Mouse (Mus musculus) R1 (cell line): ENCODE measurements at regions not wholly inside any gene's neighbourhood (a gene's known extent, or its start where the extent isn't known, plus 50 kb on each side); places are given as distances from the start of the nearest gene placed in this dataset.

ENCODE experiments used
- DNase-seq: peaks from one replicate; pipeline ENCODE4 v3.0.0-alpha.2; 2018; ENCODE audit warnings: low read depth, low spot score

DNA sequence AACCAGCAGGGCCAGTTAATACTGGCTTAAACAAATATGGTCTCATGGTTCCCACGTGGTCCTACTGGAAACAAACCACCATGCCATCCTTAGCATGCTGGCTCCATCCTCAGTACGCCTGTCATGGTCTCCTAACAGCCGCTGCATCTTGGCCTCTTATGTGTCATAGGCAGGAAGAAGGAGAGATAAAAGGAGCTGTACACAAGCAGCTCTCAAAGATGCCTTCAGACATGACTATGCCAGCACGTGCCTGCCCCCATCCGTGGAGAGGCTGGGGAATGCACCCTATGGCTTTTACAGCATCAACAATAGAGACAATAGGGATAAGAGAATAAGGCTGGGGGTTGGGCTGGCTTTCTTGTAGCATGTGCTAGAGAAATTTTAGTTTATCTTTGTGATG lies 171.0 kb upstream of the Stt3b start:
- DNase-seq, result no peak

DNA sequence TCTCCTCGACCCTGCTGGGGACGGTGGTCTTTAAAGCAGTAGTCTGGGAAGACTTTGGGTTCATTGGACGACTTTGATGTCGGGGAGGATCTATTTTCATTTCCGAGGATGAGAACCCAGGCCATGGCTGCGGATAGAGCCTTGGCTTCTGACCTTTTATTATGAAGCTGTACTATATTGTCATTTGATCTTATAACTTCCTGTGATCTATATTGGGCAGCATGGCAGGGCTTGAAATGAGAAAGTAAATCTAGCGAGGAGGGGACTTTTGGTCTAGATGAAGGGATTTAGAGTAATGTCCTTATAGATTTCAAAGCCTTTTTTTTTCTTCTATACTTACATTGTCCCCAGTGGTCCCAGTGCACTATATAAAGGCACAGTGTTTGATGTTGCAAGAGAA lies 172.8 kb upstream of the Stt3b start:
- DNase-seq, result no peak

DNA sequence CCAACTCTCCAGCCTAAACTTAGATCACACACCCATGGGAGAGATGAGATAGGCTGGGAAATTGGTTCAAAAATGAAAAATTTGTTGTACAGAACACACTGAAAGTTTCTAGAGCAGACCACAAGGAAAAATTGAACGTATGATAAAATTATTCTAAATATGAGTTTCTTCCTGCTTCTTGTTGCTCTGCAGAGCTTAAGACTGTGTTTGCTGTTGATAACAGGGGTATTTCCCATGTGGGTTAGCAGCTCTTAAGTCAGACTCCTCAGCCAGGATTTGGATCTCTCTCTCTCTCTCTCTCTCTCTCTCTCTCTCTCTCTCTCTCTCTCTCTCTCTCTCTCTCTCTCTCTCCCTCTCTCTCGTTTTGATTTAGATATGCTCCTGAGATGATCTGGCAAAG lies 173.5 kb upstream of the Stt3b start:
- DNase-seq, result no peak

DNA sequence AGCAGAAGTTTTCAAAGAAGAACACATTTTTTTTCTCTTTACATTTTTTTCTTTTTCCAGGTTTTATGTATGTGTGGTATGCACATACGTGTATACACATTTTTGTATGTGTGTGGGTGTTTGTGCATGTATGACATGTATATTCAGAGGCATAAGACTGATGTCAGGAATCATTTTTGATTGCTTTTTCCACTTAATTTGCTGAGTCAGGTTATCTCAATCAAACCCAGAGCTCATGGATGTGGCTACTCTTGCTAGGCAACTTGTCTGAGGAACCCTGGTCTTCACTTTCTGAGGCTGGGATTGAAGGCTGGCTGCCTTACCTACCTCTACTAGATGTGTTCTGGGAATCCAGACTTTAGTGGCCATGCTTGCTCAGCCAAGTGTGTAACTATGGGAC lies 174.2 kb upstream of the Stt3b start:
- DNase-seq, result no peak

DNA sequence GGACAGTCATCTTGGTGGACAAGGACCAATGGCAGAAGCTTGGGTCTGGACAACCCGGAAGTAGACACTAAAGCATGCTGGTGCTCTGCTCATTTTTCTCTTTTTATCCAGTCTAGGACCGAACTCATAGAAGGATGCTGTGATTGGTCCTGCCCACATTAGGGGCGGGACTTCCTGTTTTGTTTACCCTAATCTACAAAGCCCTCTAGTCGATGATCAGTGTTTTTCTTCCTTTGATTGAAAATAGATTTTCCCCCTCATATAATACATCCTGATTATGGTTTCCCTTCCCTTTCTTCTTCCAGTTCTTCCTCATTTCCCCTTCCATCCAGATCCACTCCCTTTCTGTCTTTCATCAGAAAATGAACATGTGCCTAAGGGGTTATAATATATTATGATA lies 175.0 kb upstream of the Stt3b start:
- DNase-seq, result no peak

DNA sequence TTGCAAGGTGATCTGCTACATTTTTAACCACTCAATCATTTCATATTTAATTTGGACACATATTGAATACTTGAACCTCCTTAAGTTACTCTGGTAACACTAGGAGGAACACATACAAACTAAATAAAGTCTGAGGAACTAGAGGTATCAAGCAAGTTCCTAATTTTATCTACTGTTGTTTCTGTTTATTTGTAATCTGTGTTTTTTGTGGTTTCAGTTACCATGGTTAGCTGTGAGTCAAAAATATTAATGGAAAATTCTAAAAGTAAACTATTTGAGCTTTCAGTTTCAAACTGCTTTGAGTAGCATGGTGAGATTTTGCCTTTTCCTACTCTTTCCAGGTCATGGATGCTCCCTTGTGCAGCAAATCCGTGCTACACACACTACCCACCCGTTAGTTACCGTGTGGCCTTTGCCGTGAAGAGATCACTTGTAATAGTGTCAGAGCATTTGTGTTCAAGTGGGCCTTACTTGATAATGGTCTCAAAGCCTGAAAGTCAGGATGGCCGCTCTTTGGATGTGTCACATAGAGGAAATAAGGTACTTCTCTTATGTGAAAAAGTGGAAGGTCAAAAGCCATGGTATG lies 177.0 kb upstream of the Stt3b start:
- no peak for DNase-seq

DNA sequence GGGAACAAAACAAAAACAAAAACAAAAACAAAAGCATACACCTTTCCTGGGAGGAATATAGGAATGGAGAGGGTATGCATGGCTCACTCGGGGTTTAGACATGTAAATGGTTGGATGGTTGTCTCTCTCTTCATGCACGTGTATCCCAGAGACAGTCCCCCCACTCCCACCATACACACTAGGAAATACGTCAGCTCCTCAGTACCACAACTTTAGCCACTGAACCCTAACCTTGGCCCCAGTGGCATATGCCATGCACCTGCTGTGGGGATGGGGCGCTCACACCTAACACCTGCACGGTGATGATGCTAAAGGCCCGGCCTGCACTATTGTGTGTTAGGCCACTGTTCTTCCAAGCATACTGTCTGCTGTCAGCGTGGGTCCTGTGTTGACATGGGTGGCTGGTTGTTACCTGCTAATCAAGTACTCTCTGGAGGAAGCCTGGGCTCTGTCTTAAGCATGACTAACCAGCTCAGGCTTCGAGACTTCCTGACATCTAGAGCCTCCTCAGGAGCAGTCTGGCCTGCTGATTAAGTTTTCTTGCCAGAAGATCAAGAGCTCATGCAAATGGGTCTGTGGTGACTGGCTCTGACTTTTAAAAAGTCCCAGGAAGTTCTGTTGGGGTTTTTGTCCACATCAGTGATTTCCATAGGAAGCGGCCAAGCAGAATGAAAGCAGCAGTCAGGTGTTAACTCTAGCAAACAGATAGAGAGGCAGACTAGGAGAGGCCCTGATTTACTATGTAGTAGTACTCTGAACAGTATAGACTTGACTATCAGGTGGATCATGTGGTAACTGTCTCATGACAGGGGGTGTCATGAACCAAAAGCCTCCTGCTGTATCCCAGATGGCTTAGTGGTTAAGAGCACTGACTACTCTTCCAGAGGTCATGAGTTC lies 178.9 kb upstream of the Stt3b start:
- no peak for DNase-seq

DNA sequence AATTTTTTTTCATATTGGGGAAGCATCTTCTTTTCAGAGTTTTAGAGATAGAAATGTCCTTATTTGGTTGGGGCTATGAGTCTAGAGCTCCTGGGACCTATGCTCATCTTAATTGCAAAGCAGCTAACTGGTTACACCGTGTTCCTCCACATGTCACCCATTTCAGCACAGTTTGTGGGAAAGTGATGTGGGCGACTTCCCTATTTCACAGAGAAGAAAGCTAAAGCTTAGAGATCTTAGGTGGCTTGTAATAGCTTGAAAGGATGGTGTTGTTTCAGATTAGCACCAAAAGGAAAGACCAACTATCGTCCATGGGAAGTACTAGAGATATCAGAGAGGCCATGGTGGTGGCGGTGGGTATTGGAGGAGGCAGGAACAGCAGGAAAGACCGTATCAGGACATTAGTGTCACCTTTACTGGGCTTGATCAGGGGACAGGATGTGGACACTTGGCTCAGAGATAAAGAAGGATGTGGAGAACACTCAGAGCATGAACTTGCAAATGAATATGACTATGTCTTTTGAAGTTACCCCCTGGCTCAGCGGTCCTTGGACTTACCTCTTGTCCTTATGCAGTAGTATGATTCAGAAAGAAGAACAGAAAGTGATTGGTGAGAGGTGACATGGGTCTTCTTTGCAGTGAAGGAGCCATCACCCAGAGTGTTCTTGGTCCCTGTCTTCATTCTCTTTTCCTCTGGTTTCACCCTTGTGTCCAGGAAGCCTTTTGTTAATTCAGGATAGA lies 182.4 kb upstream of the Stt3b start:
- no peak for DNase-seq

DNA sequence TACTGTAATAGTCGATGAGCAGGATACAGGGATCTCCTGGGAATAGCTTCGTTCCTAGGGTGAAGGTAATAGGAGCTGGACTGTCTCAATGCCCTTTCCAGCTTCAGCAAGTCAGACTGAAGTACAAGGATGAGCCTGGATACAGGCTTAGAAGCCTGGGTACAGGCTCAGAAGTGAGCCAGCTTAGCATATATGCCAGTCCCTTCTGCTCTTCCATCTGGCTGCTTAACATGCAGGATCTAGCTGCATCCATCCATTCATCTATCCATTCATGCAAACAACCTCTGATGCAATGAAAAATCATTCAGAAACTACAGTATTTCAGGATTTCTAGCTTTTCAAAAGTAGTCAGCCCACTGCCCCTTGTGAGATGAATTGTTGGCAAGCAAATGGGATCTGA lies 183.5 kb upstream of the Stt3b start:
- no peak for DNase-seq

DNA sequence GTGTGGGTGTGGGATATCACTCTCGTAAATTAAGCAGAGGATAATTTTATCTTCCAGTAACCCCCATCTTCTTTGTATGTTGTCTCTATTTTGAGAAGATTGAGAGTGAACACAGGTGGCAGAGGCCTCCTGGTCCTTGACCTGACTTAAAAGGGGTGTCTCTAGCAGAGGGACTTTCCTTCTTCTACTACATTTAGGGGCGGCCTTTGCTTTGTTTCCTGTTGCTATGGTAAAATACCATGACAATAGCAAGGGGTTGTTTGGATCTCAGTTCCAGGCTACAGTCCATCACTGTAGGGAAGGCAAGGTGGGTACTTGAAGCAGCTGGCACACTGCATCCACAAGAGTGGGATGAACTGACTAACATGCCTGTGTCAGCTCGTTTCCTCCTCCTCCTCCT lies 189.3 kb upstream of the Stt3b start:
- peak; percentile 20 for DNase-seq

DNA sequence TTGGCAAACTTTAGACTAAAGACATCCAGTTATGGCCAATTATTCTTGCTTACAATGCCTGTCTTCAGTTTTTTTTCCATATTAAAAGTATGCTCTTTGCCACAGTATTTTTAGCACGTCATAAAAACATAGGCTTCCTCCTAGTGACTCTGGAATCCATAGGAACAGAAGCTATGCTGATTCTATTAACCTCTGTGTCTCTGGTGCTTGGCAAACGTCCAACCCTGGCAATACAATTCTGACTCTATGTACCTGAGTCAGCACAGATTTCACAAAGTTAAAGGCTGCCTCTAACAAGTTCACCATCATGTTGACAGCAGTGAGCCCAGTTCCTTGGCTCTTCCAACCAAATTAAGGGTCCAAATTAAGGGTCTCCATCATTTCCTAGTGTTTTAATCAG lies 194.6 kb upstream of the Stt3b start:
- DNase-seq, result no peak

DNA sequence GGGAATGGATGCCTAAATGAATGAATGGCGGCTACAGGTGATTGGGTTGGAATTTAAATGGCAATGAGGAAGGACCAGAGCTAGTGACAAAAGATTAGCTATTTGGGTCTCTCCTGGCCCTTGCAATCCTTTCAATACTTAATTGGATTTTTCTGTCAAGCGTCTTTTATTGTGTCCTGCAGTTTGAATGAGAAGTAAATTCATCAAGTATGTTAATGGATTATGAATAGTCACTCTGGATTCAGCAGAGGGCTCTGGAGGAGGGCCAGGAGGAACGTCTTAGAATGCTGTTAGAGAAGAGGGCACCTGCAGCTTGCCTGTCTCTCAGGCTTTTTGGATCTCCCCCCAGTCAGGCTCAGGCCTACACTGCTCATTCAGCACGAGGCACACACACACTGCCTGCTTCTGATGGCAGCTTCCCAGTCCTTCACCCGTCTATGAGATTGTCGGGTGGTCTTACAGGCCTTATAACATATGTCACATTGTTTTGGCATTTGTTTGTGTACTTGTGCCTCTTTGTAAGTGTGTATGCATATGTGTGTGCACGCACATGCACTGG lies 197.0 kb upstream of the Stt3b start:
- DNase-seq, result no peak

DNA sequence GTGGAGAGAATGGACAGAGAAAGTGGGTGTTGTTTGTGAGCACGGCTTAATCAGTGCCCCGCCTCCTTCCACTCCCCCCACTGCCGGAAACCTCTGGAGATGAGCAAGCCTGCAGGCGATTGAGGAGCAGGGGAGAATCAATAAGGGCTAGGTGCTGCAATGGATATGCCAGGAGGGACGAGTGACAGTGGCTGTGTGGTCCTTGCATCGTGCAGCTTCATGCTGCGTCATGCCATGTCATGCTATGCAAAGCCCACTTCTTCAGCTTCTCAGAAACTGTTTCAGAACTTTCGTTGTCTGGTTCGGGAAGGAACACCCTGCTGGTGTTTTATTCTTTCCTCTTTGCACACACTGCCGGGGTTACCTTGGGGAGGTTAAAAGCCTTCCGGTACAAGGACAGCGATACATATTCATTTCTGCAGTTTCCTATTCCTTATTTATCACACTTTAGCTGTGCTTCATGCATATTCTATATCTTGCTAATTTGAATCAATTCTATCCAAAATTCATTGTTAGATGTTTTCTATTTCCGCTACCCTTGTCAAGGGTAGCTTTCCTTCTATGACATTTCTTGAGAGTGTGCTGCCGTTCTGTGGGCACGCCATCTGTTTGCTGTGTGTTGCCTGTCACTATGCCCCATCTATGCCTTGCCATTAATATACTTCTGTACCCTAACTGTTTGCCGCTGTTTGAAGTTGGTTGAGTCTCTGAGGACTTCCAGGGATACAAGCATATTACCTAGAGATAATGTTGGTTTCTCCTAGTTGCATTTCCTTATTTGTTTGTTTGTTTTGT lies 202.8 kb upstream of the Stt3b start:
- DNase-seq, result no peak

DNA sequence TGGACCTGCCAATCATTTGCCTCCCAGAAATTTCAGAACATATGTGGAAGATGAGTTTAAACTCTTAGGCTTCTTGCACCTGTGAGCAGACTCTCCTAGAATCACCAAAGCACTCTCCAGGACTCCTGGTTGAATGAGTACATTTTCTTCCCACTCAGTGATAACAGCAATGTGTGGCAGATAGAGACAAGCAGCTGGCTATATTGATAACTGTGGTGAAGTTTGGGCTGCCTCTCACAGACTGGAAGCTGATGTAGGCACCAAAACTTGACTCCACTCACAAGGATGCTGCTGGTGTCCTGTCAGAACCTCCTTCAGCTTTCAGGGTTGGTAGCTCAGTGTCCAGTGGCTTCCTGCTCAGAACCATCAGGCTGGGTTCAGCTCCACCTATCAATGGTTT lies 207.7 kb upstream of the Stt3b start:
- DNase-seq, result no peak

DNA sequence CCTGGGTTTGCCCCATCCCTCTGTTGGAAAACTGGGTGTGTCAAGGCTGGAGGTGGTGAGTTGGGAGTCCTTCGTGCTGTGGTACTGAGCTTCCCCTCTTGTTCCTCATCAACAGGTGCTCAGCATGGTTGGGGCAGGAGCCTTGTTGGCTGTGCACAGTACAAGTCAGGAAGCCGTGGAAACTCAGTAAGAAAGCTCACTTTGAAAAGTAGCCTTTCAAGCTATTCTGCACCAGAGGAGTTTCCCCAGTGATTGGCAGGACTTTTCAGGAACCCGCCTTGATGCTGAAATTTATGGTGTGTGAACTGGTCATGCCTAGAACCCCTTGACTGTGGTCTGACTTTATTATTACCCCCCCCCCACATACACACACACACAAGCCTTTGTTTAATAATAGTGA lies 213.9 kb upstream of the Stt3b start:
- DNase-seq, result peak; percentile 16

DNA sequence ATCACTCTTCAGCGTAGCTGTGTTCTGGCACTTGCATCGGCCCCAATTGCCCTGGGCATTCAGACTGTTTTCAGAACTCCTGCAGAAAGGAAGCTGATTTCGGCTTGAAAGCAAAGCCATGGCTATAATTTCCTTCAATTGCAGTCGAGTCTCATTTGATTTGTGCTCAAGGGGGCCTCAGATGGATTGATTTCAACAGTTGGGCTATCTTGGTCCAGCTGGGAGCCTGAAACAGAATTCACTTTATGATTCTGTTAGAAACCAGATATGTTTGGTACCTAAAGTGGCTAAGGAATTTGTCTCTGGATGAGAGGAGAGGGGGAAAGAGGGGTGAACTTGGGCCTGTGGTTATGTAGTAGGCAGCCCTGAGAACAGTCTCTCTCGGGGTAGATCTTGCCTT lies 214.4 kb upstream of the Stt3b start:
- no peak for DNase-seq

DNA sequence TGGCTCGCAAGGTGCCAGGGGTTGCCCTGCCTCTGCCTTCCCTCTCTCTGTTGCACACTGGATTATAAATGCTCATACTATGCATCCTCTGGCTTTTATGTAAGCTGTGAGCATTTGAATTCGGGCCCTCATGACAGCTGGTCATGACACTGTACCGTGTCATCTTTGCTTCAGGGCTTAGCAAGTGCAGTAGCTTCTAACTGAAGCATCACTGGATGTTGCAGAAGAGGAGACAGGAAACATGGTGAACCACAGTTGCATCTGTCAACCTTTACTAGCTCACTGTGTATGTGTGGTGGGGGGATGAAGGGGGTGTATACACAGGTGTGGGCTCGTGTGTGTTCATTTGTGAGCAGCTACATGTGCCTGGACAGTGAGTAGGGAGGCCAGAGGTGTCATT lies 216.1 kb upstream of the Stt3b start:
- no peak for DNase-seq

DNA sequence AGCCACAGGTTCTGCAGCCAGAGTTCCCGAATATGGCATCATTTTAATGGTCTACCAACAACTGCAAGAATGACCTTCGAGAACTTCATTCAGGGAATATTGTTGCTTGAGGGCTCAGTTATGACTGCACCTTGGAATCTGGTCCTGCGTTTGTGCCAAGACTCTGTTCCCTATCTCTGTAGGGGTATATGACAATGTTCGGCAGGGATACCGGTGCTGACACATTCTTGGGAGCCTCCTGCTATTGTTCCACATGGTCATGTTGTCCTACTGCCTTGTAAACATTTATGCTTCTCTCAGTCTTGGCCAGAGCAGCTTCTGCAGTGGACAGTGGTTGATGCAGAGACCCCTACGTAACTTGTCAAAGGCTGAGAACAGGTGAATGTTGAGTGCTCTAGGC lies 216.8 kb upstream of the Stt3b start:
- DNase-seq, result no peak

DNA sequence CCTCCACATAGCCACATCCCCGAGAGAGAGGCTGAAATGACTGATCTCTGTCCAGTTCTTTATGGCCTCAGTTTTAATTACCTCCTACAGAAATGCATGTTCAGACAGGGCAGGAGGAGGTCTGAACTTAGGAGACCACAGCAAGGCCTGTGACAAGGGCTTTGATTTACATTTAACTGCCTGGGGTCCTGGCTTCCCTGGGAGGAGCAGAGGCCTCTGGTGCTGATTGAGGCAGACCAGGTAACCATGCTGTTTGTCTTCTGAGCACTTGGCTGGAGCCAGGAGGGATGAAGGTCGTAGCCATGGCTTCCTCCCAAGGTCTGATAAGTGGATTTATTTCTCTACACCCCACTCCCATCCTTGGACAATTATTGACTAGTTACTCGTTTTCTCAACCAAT lies 224.0 kb upstream of the Stt3b start:
- no peak for DNase-seq

DNA sequence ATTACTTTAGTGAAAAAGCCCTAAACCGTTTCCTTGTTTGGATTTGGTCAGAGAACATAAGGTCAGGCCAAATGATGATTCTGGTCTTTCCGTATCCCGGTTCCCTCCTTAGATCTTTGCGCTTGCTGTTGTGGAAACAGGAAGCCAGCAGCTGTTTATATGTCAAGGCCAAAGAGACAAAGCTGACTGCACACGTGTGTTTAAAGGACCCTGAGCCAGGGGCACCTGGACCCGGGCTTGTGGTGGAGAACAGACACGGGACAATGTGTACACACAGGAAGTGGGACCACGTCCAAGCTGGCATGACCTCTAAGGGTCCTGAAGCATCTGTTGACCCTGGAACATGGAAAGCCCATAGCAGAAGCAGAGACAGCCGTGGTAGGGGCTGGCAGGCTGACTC lies 233.4 kb upstream of the Stt3b start:
- DNase-seq, result no peak

DNA sequence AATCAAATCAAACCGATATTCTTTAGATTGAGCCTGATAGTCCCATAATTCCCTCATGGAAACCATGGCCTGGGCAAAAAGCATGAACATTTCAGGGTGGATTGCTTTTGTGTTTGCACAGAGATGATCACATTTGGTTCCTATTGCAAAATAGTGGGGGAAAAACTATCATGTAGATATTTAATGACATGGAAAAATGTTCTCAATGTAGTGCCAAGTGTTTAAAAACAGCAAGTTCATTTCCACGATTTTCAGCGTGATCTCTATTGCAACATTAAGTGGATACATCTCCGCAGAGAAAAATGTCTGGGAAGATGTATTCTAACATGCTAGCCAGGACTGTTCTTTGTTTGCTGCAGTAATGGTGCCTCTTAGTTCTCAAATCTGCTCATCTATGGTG lies 235.0 kb upstream of the Stt3b start:
- DNase-seq, result no peak

DNA sequence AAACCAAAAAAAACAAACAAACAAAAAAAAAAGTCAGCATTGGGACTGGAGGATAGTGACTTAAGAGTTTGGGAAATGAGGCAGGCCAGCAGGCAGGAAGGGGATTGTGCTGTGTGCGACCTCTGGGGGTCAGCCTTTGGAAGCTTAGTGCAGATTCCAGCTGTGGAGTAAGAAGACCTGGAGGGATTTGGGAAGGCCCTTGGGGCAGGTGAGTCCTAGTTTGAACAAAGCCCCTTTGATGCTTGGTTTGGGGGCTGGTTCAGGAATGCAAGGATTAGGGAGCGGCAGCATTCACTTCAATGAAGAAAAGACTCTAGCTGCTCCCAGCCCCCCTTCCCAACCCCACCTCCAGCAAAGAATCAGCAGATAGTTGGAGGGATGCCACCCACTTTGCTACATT lies 235.6 kb upstream of the Stt3b start:
- DNase-seq, result peak; percentile 94
